ENCODE assay signal across 26 mouse cellular contexts in genomic region chr3:20864241-20864640, GRCm38 (mm10).
"Had no signal": no experiment of that assay in that cellular context is flagged by ENCODE, and none has a peak within 500 bp of the region (broad histone marks: within the 10 kb centered on the region; RNA-seq: fewer than 3 reads in every experiment).

No protein-coding gene starts in this region.

- ATAC-seq: hindbrain, postnatal 0 days; intestine, embryonic 16.5 days; liver, embryonic 12.5 days had no signal

- H3K4me1 ChIP-seq: heart, embryonic 10.5 days; heart, embryonic 12.5 days; hindbrain, embryonic 10.5 days; hindbrain, embryonic 12.5 days; hindbrain, embryonic 15.5 days; kidney, embryonic 15.5 days; limb, embryonic 13.5 days; limb, embryonic 15.5 days; liver, embryonic 12.5 days had no signal

- H3K4me2 ChIP-seq: heart, embryonic 12.5 days; hindbrain, embryonic 12.5 days; hindbrain, embryonic 15.5 days; kidney, embryonic 15.5 days; limb, embryonic 13.5 days; limb, embryonic 15.5 days; liver, embryonic 12.5 days had no signal

- H3K9me3 ChIP-seq: heart, embryonic 10.5 days; heart, embryonic 12.5 days; hindbrain, embryonic 10.5 days; hindbrain, embryonic 12.5 days; hindbrain, embryonic 15.5 days; kidney, embryonic 15.5 days; limb, embryonic 13.5 days; limb, embryonic 15.5 days; liver, embryonic 12.5 days had no signal

- H3K9ac ChIP-seq: heart, embryonic 12.5 days; hindbrain, embryonic 12.5 days; hindbrain, embryonic 15.5 days; kidney, embryonic 15.5 days; limb, embryonic 13.5 days; limb, embryonic 15.5 days; liver, embryonic 12.5 days had no signal

- H3K36me3 ChIP-seq: heart, embryonic 10.5 days; heart, embryonic 12.5 days; hindbrain, embryonic 10.5 days; hindbrain, embryonic 12.5 days; hindbrain, embryonic 15.5 days; kidney, embryonic 15.5 days; limb, embryonic 13.5 days; limb, embryonic 15.5 days; liver, embryonic 12.5 days had no signal

- H3K4me3 ChIP-seq: gastrocnemius, adult 2 months; heart, embryonic 10.5 days; heart, embryonic 12.5 days; hindbrain, embryonic 10.5 days; hindbrain, embryonic 12.5 days; hindbrain, embryonic 15.5 days; kidney, embryonic 15.5 days; limb, embryonic 13.5 days; limb, embryonic 15.5 days; liver, embryonic 12.5 days had no signal

- H3K27ac ChIP-seq: gastrocnemius, adult 2 months; heart, embryonic 10.5 days; hindbrain, embryonic 10.5 days; hindbrain, embryonic 12.5 days; hindbrain, embryonic 15.5 days; hindbrain, postnatal 0 days; kidney, embryonic 15.5 days; kidney, postnatal 0 days; limb, embryonic 13.5 days; limb, embryonic 15.5 days; liver, embryonic 12.5 days had no signal

- H3K27me3 ChIP-seq: heart, embryonic 12.5 days; hindbrain, embryonic 12.5 days; hindbrain, embryonic 15.5 days; kidney, embryonic 15.5 days; limb, embryonic 13.5 days; limb, embryonic 15.5 days; liver, embryonic 12.5 days had no signal

- DNase-seq: gastrocnemius, adult 2 months; gastrocnemius, postnatal 10 days; gastrocnemius, postnatal 25 days; heart, adult 18-20 months; heart, postnatal 10 days; heart, postnatal 4 days; kidney, adult 11 months; kidney, adult 2 months; kidney, adult 9 months; kidney, postnatal 14 days; kidney, postnatal 36 days; layer of hippocampus, adult 9-11 months; layer of hippocampus, postnatal 36 days; left cerebral cortex, postnatal 4 days had no signal
